Mouse (Mus musculus): ENCODE data around the gene Sp6.

Sp6 gene

DNA sequence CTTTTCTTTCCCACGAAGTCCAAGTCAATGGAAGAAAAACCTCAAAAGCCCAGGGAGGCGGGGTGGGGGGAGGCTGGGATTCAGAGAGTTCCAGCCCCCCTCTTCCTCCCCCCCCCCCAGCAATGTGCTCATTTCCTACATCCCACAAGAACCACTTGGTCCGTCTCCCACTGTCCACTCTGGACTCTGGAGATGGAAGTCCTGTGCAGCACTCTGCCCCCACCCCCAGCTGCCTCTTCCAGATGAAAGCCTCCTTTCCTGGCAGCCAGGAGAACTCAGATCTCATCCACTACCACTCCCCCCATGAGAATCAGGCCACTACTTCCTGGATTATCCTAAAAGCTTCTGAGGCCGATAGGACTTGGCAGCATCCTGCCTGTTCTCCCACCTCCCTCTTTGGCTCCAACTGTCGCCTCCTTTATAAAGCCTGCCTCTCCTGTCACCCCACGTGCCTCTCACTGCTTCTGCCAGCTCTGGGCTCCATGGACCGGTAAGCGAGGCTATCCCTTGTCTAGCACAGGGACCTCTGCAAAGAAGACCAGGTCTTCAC lies at the start of gene Sp6:
Sp6 (plus strand) TSS at position 274 of the 550 bp plus-strand sequence.
- peak; percentile 21 to 61 for DNase-seq

DNA sequence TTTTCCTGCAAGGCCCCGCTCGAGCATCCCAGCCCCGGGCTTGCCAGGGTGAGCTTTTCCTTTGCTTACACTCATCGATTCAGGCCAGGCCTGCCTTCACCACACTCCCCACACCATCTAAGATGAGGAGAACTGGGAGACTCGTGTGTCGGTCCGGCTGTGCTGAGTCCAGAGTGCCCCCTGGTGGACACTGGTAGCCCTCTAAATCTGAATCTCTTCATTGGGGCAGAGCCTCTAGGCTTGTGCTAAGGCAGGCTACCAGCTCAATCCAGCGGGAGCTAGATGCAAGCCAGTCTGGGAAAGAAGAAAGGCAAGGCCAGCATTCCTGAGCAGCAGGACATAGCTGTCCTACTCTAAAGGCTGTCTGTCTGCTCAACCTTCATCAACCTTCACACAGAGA lies 49.6 kb upstream of the Sp6 start:
- peak; percentile 86 to 92 for DNase-seq

DNA sequence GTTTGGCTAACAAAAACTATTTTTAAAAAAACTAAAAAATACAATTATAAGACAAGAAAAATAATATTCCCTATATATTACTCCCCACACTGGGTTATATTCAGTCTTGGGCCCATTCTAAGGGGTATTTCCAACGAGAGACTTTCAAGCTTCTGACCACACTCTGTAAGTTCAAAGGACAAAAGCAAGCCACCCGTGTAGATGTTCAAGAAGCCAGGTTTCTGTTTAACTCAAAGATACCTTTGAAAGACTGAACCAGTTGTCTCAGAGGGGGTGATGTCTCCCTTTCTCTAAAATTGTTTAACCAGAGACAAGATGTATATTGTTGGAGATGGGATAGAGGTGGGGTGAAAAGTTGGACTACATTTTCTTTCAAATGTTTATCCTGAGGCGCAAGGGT lies 47.0 kb upstream of the Sp6 start:
- no peak for DNase-seq

DNA sequence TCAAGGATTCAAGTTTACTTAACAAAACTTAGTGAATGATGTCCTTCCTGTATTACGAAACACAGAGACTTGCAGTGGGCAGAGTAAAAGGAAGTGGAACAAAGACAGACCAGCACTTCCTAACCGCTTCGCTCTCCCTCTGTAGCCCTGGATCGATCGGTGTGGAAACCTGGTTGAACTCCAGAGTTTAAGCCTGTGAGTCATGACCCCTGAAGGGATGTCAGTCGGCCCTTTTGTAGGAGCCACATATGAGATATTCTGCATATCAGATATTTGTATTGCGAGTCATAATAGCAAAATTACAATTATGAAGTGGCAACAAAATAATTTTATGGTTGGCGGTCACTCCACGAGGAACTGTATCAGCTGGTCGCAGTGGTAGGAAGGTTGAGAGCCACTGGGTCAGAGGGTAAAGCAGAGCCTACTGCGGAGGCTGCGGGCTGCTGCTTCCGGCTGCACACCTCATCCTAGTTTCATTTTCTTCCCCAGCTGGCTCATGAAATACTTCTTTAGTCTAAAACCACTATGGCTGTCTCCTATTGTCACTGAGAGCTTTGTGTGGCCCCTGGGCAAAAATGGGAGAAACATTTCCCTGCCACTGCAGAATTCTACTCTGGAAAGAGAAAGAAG lies 46.2 kb upstream of the Sp6 start:
- DNase-seq = peak in 1 of 2 experiments; percentile 46

DNA sequence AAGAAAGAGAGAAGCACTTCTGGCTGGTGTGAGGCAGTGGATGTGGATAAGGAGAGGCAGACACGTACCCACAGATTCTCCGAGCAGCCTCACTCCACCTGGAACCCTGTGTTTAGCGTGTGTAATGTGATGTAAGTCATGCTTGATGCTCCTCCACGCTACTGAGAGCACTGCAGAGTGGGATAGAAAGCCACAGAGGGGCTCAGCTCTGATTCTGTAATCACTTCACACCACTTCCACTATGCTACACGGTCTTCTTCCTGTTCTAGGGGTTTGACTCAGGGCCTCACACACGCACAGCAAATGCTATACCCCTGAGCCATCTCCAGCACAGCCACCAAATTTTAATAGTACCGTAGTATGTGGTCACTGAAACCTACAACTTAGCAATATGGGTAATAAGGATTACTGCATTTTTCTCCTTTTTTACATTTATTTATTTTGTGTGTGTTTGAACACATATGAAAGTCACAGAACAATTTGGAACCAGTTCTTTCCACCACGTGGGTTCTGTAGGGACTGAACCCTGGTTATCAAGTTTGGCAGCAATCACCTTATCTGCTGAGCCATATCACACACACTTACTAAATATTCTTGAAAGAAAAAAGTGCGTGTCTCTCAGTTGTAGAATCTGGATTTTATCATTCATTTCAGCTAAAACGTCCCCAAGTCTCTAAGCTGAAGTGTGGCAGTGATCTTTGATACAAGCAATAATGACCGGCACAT lies 45.5 kb upstream of the Sp6 start:
- no peak for DNase-seq

DNA sequence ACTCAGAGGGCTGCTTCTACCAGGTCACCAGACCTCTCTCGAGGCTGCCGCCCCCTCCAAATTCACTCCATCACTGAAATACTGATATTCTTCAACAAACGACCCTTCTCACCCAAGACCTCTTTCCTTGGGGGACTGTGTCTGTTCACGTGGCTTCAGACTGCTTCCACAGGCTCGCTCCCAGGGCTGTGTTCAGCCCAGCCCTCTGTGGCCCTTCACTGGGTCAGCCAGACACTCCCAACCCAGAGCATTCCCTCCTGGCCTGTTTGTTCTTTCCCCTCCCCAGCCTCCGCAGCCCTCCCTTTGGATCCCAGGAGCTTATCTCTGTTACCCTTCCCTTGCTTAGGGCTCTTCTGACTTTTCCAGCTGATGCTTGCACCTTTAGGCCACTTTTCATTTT lies 44.7 kb upstream of the Sp6 start:
- DNase-seq = no peak

DNA sequence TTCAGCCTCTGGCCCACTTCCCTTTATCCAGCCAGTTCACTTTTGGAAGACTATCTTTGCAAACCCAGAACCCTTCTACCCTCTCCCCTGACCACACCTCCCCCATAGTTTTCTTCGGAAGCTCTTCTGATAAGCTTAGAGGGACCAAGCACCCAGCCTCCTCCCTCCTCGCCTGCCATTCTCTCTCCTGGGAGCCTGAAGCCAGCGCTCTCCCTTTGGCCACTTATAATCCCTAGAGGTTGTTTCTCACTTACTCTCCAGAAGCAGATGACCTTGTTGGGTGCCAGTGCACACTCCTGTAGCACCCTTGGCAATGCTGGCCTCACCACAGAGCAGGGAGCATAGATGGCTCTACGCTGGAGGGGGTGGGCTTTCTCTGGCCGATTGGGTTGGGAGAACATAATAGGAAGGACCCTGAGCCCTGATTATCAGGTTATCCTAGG lies 43.9 kb upstream of the Sp6 start:
- DNase-seq = no peak

DNA sequence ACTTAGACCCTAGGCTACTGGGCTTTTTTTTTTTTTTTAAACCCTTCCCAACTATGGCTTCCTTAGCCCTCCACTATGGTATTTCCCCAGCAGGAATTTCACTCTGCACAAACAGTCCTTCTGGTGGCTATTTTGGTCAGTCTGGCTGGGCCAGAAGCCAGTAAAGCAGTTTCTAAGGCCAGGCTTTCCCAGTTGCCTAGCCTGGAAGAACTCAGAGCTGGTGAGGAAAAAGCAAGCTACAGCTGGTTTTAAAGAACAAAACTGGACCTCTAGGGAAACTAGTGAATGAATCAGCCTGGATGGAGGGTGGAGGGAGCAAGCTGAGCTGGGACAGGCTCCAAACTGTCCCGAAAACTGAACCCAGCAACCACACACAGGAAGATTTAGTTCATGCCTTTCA lies 43.4 kb upstream of the Sp6 start:
- peak; percentile 69 to 78 for DNase-seq

DNA sequence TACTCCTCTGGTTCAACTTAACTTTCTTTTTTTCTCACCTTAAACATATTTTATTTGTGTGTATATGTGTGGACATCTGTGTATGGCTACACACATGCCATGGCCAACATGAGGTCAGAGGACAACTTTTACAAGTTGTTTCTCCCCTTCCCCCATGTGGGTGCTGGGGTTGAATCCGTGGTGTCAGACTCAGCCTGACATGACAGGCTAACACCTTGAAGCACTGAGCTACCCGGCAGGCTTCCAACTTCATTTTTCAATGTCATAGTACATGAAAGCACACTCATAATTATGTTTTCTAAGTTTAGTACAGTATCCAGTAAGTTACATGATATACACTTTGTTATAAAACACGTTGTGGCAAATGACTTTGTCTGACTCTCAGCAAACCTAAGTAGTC lies 42.9 kb upstream of the Sp6 start:
- DNase-seq = no peak

DNA sequence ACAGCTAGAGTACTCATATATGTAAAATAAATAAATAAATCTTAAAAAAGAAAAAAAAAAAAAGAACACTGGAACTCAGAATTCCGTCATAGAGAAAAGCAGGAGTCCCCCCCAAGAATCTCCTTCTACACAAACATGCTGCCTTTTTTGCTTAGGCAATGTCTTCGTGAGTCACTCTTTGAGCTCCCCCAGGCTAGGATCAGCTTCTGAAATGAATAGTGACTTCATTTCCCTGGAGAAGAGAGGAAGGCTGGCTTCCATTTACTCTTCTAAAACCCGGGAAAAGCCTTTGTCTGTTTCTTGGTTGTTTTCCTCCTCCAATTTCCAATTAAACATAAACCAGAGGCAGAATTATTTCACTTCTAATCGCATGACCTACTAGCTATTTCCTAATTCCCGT lies 40.3 kb upstream of the Sp6 start:
- DNase-seq = no peak

DNA sequence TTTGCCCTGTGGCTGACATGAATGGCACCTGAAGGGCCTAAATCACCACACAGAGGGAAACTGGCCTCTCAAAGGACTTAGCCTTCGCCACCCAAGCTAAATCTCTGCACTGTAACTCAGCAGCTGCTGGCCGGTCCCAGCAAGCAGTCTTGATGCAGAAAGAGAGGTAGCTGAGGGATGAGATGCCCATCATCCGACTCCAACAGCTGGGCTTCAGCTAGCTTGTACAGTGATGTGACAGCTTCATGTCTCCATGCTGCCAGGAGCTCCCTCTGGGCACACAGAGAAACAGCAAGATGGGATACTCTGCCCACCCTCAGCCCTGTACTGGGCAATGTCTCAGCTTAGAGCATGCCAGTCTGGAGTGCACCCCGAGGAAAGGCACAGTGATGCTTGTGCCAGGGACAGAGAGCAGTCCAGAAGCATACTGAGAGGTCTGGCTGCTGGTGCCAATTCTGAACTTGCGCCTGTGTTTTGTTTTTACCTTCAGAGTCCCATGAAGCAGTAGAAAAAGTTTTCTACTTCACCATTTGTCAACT lies 39.7 kb upstream of the Sp6 start:
- DNase-seq = no peak

DNA sequence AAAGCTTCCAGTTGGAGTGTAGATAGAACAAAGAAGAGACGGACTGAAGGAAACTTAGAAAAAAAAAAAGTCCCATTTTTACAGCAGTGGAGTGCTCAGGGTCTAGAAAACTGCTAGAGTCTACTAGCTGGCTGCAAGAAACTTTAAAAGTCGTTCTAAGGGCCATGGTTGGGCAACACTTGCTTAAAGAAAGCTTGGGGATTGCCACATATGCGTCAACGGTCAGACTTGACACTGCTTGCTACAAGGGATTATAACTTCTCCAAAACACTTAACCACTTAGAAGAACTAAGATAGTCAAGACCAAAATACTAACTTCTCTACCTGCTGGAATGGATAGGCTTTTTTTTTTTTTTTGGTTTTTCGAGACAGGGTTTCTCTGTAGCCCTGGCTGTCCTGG lies 38.4 kb upstream of the Sp6 start:
- peak in 1 of 2 experiments; percentile 61 for DNase-seq

DNA sequence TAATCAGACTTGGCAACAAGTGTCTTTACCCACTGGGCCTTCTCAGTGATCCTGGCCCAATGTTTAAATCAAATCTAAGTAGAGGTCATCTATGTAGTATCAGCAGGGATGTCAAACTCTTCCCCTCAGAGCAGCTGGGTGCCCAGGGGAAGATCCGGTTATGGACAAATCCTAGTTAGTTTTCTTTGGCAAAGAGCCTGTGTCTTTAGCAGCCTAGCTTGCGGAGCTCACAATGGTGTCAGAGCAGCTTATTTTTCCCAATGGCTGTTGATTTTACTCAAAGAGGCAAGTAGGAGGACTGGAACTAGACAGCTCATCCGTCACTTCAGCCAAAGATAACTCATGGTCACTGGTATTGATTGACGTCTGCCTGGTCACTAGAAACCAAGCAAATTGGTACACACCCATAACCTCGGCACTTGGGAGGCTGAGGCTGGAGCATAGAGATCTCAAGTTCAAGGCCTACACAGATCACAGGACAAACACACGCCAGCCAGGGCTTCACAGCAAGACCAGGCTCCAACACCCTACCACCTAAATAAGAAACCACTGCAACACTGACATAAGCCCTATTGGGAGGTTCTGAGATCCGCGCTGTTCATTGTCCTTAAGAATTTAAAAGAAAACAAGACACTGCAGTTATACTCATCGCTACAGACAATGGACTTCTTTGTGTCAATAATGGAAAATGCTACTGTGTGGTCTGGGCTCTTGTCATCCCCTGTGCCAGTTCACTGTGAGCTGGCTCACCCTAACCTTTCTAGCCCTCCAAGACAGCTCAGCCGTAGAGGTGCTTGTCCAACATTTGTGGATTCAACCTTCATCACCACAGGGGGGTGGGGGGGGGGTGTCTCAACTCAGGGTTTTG lies 37.4 kb upstream of the Sp6 start:
- no peak for DNase-seq

DNA sequence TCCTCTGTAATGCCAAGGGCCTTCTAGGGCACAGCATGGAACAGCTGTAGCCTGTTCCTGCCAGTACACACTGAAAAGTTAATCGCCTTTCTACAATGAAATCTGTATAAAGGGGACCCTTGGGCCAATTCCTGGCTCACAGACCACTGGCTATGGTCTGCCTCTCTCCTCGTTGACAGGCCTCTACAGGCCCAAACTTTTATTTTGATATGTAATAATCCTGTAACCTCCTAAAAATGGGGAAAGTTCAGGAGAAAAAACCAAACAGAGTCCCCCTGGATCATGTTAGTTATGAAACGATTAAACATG lies 36.9 kb upstream of the Sp6 start:
- DNase-seq = no peak

DNA sequence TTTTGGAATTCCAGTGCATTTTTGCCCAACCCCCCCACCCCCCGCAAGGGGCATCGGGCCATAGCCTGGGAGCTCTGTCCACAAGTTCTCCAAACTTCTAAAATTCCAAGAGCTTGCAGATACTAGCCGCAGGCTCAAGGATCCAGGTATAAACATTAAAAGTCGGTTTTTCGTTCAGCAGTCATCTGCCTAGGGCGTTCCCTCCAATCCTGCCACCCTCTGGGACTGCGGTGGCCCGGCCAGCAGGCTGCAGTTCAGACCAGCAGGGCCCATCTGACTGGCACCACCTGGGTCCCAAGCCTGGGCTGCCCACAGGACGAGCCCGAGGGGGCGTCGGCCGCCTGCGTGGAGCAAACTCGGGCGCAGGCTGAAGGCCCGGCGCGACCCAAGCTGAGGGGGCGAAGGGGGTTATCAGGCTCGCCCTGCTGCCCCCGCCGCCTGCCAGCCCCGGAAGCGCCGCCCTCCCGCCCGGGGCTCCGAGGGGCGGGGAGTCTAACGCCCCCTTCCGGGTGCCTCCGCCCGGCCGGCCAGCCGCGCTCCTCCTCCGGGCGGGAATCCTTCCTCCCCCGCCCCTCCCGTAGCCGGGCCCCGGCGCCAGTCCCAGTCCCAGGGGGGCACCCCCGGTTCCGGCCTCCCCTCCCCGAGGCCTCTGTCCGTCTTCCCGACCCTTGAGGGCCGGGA lies 36.1 kb upstream of the Sp6 start:
- peak; percentile 92 to 95 for DNase-seq

DNA sequence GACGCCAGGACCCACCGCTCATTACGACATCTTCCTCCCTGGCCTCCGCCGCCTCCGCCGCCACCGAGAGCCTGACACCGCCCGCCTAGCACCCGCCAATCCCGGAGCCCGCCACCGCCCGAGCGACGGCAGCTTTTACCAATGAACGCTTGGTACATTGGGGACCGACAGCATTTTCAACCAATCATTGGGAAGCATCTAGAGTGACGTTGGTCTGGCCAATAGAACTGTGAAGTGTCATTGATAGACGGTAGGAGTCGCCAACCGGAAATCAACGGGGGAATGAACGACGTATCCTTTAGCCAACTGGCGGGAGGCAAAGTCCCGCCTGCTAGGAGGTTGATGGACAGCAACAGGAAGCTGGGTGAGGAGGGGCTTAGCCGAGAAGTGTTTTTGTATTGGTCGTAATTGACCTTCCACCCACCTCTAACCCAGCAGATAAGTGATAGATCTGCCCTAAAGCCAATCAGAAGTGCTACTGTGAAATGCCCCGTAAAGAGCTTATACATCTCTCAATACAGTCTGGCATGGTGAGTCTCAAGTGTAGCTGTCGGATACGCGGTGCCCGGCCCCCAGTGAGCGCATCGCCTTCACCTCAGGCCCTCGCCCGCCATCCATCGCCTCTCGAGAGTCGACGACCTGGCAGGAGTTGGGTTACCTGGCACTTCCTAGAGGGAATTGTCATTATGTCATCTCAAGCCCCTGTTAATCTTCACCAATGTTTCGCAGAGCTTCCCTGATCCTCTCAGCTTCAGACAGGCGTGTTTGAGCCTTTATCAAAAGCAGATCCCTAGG lies 35.4 kb upstream of the Sp6 start:
- peak; percentile 99 for DNase-seq

DNA sequence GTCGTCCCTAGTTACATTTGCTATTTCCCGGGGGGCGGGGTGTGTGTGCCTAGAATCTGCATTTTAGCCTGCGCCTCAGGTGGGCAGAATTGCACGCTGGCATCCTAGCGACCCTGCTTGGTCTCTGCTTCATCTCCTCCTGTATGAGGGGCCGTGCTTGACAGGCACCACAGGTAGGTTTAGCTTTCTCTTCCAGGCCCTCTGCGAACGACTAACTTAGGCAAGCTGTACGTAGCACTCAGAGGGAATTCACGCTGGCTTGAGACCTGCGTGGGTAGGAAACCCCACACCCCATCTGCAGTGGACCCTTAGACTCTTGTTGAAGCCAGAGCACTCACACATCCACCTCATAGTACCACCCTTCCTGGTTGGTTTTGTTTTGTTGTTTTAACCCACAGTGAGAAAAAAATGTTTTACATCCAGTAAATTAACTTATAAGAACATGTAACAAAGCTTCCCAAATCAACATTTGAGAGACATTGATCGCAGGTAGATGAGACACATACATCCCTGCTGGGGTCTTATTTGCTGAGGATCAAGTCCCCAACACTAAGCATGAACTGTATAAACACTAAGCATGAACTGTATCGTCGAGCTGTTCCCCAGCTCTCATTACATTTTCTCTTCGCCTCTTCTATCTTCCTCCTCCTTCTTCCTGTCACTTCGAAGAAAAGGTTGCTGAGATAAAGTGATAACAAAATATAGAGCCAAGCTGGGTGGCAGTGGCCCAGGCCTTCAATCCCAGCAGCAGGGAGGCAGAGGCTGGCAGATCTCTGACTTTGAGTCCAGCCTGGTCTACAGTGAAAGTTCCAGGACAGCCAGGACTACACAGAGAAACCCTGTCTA lies 34.6 kb upstream of the Sp6 start:
- DNase-seq = no peak

DNA sequence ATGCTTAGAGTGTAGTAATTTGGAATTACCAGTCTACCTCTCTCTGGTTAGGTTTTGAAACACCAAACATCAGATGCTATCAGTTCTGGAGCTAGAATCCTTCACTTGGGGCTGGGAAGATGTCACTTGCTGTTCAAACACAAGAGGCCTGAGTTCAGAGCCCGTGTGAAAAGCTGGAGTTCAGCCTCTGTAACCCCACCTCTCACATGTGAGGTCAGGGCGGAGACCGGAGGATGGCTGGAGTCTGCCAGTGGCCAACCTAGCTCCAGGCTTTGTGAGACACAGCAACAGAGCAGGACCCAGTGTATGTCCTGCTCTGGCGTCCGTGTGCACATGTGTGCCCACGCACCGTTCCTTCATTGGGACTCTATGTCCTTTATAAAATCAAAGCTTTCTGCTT lies 33.9 kb upstream of the Sp6 start:
- no peak for DNase-seq

DNA sequence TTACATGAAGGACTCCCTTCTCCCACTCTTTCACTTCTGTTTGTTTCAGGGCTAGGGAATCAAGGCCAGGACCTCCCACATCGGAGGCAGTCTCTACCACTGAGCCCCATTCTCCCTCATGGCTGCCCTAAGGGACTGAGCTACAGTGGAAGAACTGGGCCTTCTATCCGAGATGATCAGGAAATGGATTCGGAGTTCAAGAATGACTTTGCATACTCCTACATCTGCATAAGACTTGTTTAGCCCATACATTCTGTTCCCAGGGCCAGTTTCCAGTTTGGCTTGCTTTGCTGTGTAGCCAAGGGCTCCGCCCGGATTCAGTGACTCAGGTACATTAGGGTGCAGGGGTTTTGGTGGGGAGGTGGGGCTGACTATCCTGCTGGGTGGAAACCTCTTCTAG lies 33.2 kb upstream of the Sp6 start:
- no peak for DNase-seq

DNA sequence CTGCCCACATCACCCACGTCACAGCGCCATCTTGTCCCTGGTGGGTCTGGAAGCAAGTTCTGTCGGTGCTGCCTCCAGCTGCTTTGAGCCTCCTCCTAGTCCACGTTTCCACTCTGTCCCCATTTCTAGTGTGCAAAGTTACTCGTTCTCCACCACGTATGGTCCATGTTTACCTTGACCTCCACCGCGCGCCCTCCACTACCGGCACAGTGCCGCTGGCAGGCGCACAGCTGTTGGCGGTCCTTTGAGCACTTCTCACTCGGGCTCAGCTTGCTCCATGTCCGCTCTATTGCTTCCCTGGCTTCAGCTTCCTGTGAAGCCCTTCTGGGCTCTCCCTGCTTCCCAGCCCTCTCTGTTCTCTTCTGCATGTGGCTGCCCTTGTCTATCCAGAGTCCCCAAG lies 31.7 kb upstream of the Sp6 start:
- no peak for DNase-seq

DNA sequence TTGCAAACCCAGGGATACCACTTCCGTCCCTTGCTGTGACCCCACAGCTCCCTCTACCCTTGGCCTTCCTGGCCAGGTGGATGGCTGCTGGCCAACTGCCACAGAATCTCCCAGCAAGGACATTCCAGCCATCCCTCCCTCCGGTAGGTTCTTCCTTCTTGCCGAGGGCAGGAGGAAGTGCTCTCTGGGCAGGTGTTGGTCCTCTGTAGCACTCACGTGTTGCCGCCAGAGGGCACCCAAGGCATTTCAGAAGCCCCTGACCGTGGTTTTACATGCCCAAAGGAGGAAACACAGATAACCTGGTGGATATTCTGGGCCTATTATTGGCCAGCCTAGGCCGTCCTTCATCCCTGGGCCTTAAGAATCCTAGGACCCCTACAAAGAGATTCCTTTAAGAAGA lies 30.8 kb upstream of the Sp6 start:
- peak; percentile 83 to 88 for DNase-seq

Data from lung, postnatal 4 days (tissue).